ENCODE assay signal across 7 mouse cellular contexts in the genomic region with DNA sequence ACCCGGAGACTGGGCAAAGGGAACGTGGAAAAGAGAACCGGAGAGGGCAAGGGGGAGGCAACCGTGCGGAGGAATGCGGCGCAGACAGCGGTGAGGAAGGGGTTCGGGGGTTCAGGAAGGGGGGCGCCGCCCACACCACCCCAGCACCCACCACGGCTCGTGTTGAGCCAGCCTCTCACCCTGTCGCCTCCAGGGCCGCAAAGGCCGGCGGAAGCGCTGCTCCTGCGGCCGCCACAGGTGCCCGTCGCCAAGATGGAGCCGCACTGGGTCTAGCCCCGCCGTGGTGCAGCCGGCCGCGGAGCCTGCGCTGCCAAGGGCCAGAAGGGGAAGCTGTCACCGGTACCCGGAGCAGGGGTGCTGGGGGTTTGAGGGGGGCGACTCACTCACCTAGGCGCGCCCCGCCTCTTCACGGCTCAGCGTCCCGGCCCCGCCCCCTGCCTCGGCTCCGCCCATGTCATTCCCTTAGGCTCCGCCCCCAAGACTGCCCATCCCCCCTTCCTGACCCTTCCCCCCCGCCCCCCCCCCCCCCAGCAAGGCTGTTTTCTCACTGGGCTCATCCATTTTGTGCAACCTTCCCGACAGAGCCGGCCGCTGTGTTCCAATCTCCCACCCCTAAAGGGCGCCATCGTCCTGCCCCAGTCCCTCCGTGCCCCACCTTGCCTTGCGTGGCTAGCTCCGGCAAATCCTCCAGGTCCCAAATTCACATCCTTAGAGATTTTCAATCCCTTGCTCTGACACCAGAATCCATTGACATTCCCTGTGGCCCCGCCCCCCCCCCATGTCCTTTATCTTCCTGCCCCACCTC. TPM values are rescaled to one million over a fixed set of nuclear protein-coding genes. Genes with fewer than 3 reads are reported as not detected.
DNase-seq lines count a peak whose midpoint lies in the region; ATAC-seq and TF ChIP-seq lines count a peak whose summit lies in the region.

Gene Gprin2, minus strand, starts transcription at position 423 of the 805 bp plus-strand sequence.

- H3K4me1 ChIP-seq in CH12.LX (ENCODE audit: control insufficient read depth in 1 of 2, insufficient read depth in 2 of 2) (peaks cover 0 to 28% of the 10 kb centered on the region in 2 experiments; a peak in 2 of 4 replicates), ES-Bruce4 (ENCODE audit: control insufficient read depth, insufficient read depth, low read length) (no peaks in the 10 kb centered on the region)
- H3K4me1 ChIP-seq in cortical plate, adult 2 months (ENCODE audit: control insufficient read depth, insufficient read depth, low read length): no peaks in the 10 kb centered on the region
- H3K4me1 ChIP-seq in limb, embryonic 11.5 days (ENCODE audit: control insufficient read depth, insufficient read depth, low read length): 0 out of 2 replicates have a peak, but pooled peaks cover 3% of the 10 kb centered on the region
- H3K4me1 ChIP-seq in midbrain, embryonic 12.5 days: peaks cover 5% of the 10 kb centered on the region

- H3K4me2 ChIP-seq in CH12.LX (ENCODE audit: insufficient read depth, low read depth, poor library complexity, severe bottlenecking): peak within 1 kb of the TSS; percentile 27; the same call in 1 of the 2 replicates
- peak within 1 kb of the TSS; percentile 89 for H3K4me2 ChIP-seq in limb, embryonic 11.5 days (ENCODE audit: low read depth, severe bottlenecking)
- H3K4me2 ChIP-seq in midbrain, embryonic 12.5 days (replicated peaks): peak within 1 kb of the TSS; percentile 94

- H3K36me3 ChIP-seq in CH12.LX (replicated peaks in 1 of 2; ENCODE audit: control insufficient read depth in 1 of 2, insufficient read depth in 1 of 2, low read length in 1 of 2) (no peaks in the 10 kb centered on the region), ES-Bruce4 (ENCODE audit: control insufficient read depth, insufficient read depth, low read length, poor library complexity, severe bottlenecking) (no peaks in the 10 kb centered on the region)
- no peaks in the 10 kb centered on the region for H3K36me3 ChIP-seq in limb, embryonic 11.5 days (ENCODE audit: control insufficient read depth, insufficient read depth, low read length)
- H3K36me3 ChIP-seq in midbrain, embryonic 12.5 days: no peaks in the 10 kb centered on the region

- TF ChIP-seq CTCF in CH12.LX (conservative IDR thresholded peaks at IDR 0.05 in 1 of 2, IDR thresholded peaks at IDR 0.05 in 1 of 2; ENCODE audit: low read depth in 2 of 2, low read length in 2 of 2): no peak
- no peak for TF ChIP-seq CTCF in ES-Bruce4 (IDR thresholded peaks at IDR 0.05; ENCODE audit: low read depth, low read length)
- TF ChIP-seq CTCF in cortical plate, adult 2 months (IDR thresholded peaks at IDR 0.05; ENCODE audit: extremely low read depth, insufficient read depth, low read length): no peak

- H3K9me3 ChIP-seq in CH12.LX (replicated peaks; ENCODE audit: low read length) (no peaks in the 10 kb centered on the region), ES-Bruce4 (replicated peaks; ENCODE audit: control insufficient read depth, insufficient read depth, low read length, poor library complexity, severe bottlenecking) (no peaks in the 10 kb centered on the region)
- no peaks in the 10 kb centered on the region for H3K9me3 ChIP-seq in limb, embryonic 11.5 days (ENCODE audit: control insufficient read depth, low read length)
- H3K9me3 ChIP-seq in midbrain, embryonic 12.5 days: no peaks in the 10 kb centered on the region

- no peak within 1 kb of the TSS for H3K27ac ChIP-seq in CH12.LX (ENCODE audit: insufficient read depth, low read depth)
- no peak within 1 kb of the TSS for H3K27ac ChIP-seq in ES-Bruce4 (ENCODE audit: insufficient read depth, low read length)
- H3K27ac ChIP-seq in cortical plate, adult 2 months (ENCODE audit: insufficient read depth, low read length): no peak within 1 kb of the TSS
- H3K27ac ChIP-seq in limb, embryonic 11.5 days (replicated peaks; ENCODE audit: low read depth, low read length): no peak within 1 kb of the TSS
- H3K27ac ChIP-seq in midbrain, embryonic 12.5 days (replicated peaks): peak within 1 kb of the TSS; percentile 56

- peak; percentile 68 for ATAC-seq in limb, embryonic 11.5 days (ENCODE audit: insufficient number of reproducible peaks, low FRiP score, low TSS enrichment, low read depth)
- ATAC-seq in midbrain, embryonic 12.5 days (ENCODE audit: low FRiP score, low read depth): peak; percentile 81

- H3K27me3 ChIP-seq in CH12.LX (replicated peaks) (peaks cover 30% of the 10 kb centered on the region), ES-Bruce4 (ENCODE audit: control insufficient read depth, insufficient read depth, low read length, poor library complexity, severe bottlenecking) (no peaks in the 10 kb centered on the region)
- H3K27me3 ChIP-seq in limb, embryonic 11.5 days (ENCODE audit: control insufficient read depth, insufficient read depth, low read length): no peaks in the 10 kb centered on the region
- peaks cover 22% of the 10 kb centered on the region for H3K27me3 ChIP-seq in midbrain, embryonic 12.5 days

- peak within 1 kb of the TSS in 1 of 3 experiments; percentile 57 for H3K4me3 ChIP-seq in CH12.LX (replicated peaks in 1 of 3; ENCODE audit: low read depth in 2 of 3, low read length in 2 of 3, poor library complexity in 1 of 3)
- peak within 1 kb of the TSS; percentile 57 for H3K4me3 ChIP-seq in ES-Bruce4 (ENCODE audit: low read depth, low read length)
- peak within 1 kb of the TSS; percentile 51 for H3K4me3 ChIP-seq in cortical plate, adult 2 months (ENCODE audit: insufficient read depth, low read length)
- H3K4me3 ChIP-seq in limb, embryonic 11.5 days (ENCODE audit: low read depth, low read length): peak within 1 kb of the TSS; percentile 67
- H3K4me3 ChIP-seq in midbrain, embryonic 12.5 days: peak within 1 kb of the TSS; percentile 81

- DNase-seq in CH12.LX (ENCODE audit: extremely low read depth): no peak
- peak; percentile 43 for DNase-seq in heart, postnatal 4 days
- DNase-seq in limb, embryonic 11.5 days (ENCODE audit: low spot score): peak; percentile 58
- peak; percentile 83 for DNase-seq in testis, postnatal 10 days (ENCODE audit: low spot score)

- dilution Hi-C loops in CH12.LX (cut with MboI; ENCODE audit: extremely low pct_ligation_motif_present, extremely low pct_unique_long_range_greater_than_20kb, low sequenced_read_pairs): no loop called here

- H3K9ac ChIP-seq in CH12.LX (ENCODE audit: insufficient read depth, low read depth) (no peak within 1 kb of the TSS), ES-Bruce4 (ENCODE audit: low read depth, poor library complexity, severe bottlenecking) (peak within 1 kb of the TSS; percentile 20; the same call in 1 of the 2 replicates)
- H3K9ac ChIP-seq in limb, embryonic 11.5 days (ENCODE audit: low read length): peak within 1 kb of the TSS; percentile 56
- peak within 1 kb of the TSS; percentile 71 for H3K9ac ChIP-seq in midbrain, embryonic 12.5 days (replicated peaks)

- TF ChIP-seq EP300 in CH12.LX (IDR thresholded peaks at IDR 0.05; ENCODE audit: low read length) (no peak), ES-Bruce4 (IDR thresholded peaks at IDR 0.05; ENCODE audit: insufficient read depth, low read depth, low read length) (no peak)

- H3K79me2 ChIP-seq in CH12.LX (replicated peaks; ENCODE audit: control insufficient read depth, extremely low read depth, insufficient read depth, poor library complexity, severe bottlenecking): no peaks in the 10 kb centered on the region

- WGBS in limb, embryonic 11.5 days: 3% methylated on average over 41 of the region's 52 CpGs
- 6% methylated on average over 31 of the region's 52 CpGs for WGBS in midbrain, embryonic 12.5 days

- in situ Hi-C loops in CH12.LX (cut with MboI; ENCODE audit: low pct_ligation_motif_present, low pct_unique_long_range_greater_than_20kb, low sequenced_read_pairs): no loop called here

- TF ChIP-seq POLR2A in CH12.LX (IDR thresholded peaks at IDR 0.05; ENCODE audit: low read depth, low read length) (no peak), ES-Bruce4 (IDR thresholded peaks at IDR 0.05; ENCODE audit: insufficient read depth, low read length) (no peak)
- TF ChIP-seq POLR2A in cortical plate, adult 2 months (IDR thresholded peaks at IDR 0.05; ENCODE audit: extremely low read depth, insufficient read depth, low read length): no peak

- no peak for TF ChIP-seq RAD21 in CH12.LX (IDR thresholded peaks at IDR 0.05; ENCODE audit: low read depth, low read length)

TF ChIP-seq in CH12.LX, 34 proteins besides CTCF, POLR2A, EP300 and RAD21:
- TF ChIP-seq ZMIZ1 (IDR thresholded peaks at IDR 0.05; ENCODE audit: low read depth, low read length): no peak

RNA-seq across cellular contexts. Expression of gene Gprin2, which starts in this region (rescaled TPM):
- total RNA-seq in CH12.LX (2012; rRNA removed) (0.21 and 0.80 TPM in 2 replicates), CH12.LX (2014; rRNA removed) (0.01 and 0.04 TPM in 2 replicates)
- polyA plus RNA-seq in CH12.LX (2012; ENCODE audit: insufficient read length, low read depth) (0.05 and 0.16 TPM in 2 replicates), ES-Bruce4 (2011; ENCODE audit: insufficient read depth, insufficient read length, low read depth, missing spikeins) (1.1 and 1.3 TPM in 2 replicates)
- polyA plus RNA-seq in cortical plate, adult 2 months (2012; rRNA removed): 0.44 and 0.51 TPM in 2 replicates
- total RNA-seq in heart, postnatal 4 days (2021): under 1 TPM; 0.25 to 0.29 TPM
- polyA plus RNA-seq in limb, embryonic 11.5 days (2014; fragmentation: Nextera tagmentation; extraction: Ambion mirVana): 0.41 and 0.44 TPM in 2 replicates
- polyA plus RNA-seq in midbrain, embryonic 12.5 days (2016; fragmentation: Nextera tagmentation; extraction: Ambion mirVana): 3.1 and 3.5 TPM in 2 replicates

Comparison
In these comparisons a context has a peak if more than half of its experiments do, and no peak if none do; other contexts are left out.
1. Peak in DNase-seq in heart, postnatal 4 days; RNA of the gene not detected or under 1 TPM.
2. Peak in DNase-seq, ATAC-seq, H3K4me3 ChIP-seq, H3K9ac ChIP-seq and H3K4me2 ChIP-seq in limb, embryonic 11.5 days; RNA of the gene not detected or under 1 TPM.
3. H3K4me2 ChIP-seq: peak in every context shown above with its lines; median percentile 94 in midbrain, embryonic 12.5 days; 89 in limb, embryonic 11.5 days; 27 in CH12.LX.